Mouse (Mus musculus) T-helper 1 cell (primary cell): ENCODE measurements around the gene Mdm4.
"Not testable (repeated sequence)": the region's sequence is repeated elsewhere in the genome, so short reads cannot be mapped to it uniquely, and the experiment has no call there.

ENCODE experiments used
- in situ Hi-C: fragments of 300-600 bp; cut with MboI, MseI; formaldehyde crosslinking; loops from one replicate; pipeline ENCODE4 v1.15.1; 2025; ENCODE audit warnings: high pct_unique_total_duplicates

Mdm4 gene

DNA sequence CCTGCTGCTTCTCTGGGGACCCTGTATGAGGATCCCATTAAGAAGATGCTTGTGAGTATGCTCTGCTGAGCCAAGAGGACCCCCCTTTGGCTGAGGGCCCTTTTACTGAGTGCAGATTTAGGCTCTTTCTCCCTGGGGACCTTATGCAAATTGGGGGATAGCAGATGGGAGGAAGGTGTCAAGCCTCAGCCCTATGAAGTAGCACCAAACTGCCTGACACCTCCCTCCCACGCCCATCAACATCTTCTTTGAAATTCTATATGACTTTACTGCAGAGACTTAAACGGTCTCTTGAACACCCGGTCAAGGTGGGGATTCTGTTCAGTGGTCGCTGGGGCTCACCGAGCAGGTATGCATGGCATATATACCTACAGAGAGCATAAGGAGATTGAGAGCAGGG, 22.7 kb upstream of the Mdm4 start:
- in situ Hi-C loops: no loop called here

DNA sequence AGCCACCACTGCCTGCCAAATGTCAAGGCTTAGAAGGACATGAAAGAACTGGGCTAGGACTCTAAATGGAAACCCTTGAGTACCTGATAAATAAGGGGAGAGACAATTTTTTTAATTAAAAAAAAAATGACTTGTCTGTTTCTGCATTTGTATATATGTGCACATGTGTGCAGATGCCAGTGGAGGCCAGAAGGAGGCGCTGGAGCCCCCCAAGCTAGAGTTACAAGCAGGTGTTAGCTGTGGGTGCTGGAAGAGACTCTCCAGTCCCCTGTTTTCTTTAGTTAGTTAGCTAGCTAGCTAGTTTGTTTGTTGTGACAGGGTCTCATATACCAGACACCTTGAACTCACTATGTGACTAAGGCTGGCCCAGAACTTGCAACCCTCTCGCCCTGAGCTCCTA, 21.5 kb upstream of the Mdm4 start:
- in situ Hi-C loops: no loop called here

DNA sequence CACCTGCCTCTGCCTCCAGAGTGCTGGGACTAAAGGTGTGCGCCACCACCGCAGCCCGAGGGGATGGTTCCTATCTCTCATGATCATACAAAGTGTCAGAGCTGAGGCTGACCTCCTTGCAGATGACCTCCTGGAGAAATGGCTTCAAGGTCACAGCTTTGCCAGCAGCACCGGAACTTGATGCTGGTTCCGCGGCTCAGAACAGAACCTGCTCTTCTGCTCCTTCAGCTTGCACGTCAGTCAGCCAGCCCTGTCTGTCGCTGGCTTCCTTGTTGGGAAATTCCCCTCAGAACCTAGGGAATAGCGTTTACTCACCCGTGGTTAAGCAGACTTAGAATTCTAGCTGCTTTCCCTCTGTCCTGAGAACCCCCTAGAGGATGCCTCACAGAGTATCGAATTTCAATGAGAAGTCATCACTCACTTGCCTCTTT, 19.7 kb upstream of the Mdm4 start:
- in situ Hi-C loops: no loop called here

DNA sequence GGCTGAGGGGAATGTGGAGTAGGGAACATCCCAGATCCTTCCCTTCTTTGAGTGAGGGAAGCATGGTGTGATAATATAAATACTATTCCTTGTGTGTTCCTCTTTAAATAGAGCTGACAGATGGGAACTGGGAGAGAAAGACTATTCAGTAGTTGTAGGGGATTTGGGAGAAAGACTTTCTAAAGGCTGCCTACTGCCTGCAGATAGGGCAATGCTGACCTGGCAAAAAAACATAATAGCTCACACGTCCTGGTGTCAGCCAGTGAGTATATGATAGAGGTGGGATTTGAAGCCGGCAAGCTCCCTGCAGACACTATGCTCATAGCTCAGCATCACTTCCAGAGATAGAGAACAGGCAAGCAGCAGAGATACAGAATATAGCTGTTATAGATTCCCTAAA, 18.3 kb upstream of the Mdm4 start:
- in situ Hi-C loops: loop anchor here (5.0 kb wide), 1 partner anchor 39 kb away; no protein-coding TSS in a partner anchor

DNA sequence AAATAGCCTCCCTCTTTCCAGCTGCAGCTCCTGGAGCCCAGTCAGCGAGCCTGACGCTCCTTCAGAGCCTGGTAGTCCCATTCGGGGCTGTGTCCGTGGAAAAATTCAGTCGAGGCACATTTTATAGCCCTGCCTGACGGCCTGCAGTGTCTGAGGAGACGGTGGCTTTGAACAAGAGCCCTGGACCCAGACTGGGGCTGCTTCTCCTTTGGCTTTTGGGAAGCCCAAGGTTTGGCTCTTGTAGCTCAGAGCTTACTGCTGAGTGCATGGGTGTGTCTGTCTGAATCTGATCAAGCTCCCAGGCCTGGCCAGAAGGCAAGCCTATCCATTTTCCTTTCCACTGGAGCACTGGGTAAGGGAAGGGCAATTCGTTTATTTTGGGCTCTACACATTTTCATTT, 17.2 kb upstream of the Mdm4 start:
- in situ Hi-C loops: loop anchor here (5.0 kb wide), 1 partner anchor 40 kb away; no protein-coding TSS in a partner anchor

DNA sequence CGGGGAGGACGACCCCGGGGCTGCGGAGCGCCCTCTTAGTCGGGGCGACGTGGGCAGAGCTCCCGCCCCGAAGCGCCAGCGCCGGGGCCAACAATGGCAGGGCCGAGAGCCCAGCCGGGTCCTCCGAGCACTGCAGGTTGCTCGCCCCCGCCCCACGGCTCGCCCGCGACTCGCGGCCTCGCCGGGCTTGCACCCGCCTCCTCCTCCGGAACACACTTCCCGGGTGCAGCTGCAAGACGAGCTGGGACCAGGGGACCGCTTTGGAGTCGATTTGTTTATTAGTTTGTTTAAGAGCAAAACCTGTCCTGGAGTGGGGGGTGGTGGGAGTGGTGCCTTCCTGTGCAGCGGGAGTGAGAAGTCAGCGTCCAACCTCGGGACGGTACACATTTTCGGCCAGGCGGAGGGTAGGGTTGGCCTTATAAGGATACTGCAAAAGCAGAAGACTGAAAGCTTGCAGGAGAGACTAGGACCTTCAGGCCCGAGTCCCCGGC, 16.1 kb upstream of the Mdm4 start:
- in situ Hi-C loops: loop anchor here (5.0 kb wide), 1 partner anchor 41 kb away; no protein-coding TSS in a partner anchor

DNA sequence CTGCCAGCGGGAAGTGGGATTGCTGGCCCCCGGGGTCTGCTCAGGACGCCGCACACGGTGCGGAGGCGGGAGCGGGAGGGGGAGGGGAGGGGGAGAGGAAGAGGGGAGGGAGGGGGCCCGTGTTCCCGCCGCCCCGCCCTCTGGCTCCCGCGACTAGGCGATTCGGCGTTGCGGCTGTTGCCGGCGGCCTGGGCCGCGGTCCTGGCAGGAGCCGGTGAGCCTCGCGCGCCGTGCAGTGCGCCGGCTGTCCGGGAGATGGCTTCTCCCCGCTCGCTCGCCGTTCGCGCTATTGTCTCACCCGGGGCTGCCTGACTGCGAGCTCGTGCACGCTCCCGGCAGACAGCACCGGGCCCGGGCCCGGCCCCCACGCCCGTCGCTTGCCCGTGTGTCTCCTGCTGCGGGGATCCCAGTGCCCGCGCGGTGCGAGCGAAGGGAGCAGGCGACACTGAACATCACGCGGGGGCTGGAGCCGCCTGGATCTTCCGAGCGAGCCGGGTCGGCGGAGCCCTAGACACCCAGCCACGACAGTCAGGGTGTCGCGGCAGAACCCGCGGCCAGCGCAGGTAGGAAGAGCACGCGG, 15.6 kb upstream of the Mdm4 start:
- in situ Hi-C loops: loop anchor here (5.0 kb wide), 1 partner anchor 41 kb away; no protein-coding TSS in a partner anchor

DNA sequence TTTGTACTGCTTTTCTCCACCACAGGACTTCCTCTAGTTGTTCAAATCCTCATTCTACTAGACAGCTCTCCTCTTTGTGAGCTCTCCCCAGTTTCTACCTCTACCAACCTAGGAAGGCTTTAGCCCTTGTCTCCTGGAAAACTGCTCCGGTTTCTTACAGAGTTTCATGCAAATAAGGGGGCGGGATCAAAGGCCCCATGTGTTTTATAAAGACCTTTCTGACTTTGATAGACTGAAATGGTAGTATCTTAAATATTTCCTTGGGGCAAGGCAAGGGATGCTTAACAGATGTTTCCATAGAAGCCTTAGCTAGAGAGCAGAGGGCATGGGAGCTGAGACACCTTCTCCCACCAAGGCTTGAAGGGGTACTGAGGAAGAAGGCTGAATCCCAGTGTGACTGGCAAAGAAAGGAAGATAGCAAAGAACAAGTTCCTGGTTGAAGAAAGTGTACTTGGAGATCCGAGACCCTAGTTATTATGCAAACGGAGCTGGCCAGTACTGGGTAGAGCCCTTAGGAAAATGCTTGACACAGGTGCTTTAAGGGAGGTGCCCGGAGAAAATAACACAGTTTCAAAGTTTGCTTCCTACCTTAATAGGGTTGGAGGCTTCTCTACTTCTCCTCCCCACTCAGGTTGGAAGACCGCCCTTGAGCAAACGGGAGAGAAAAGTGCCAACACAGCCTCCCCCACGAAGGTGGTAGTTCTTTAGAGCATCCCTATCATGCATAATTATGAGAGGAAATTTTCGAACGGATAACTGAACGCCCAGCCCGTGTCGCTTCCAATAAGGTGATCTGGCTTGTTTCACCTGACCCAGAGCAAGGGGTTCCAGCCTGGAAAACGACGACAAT, 14.9 kb upstream of the Mdm4 start, which contains the start of gene Pik3c2b:
Gene Pik3c2b, plus strand, starts transcription at position 657 of the 850 bp plus-strand sequence.
- in situ Hi-C loops: loop anchor here (5.0 kb wide), 1 partner anchor 42 kb away; no protein-coding TSS in a partner anchor

DNA sequence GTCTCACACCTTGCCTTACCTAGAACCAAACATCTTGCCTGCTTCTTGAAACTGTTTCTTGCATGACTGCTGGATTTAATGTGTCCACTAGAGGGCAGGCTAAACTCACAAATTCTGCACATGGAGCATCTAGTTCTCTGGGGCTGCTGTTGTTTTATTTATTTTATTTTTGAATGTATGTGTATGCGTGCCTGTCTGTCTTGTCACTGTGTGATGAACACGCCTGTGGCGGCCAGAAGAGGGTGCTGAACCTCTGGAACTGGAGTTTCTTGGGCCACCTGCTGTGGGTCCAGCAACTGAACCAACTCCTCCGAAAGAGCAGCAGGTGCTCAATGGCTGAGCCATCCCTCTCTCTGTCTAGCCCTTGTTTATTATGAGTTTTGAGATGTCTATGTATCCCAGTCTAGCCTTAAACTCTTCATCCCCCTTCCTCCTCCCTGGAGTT, 9.2 kb upstream of the Mdm4 start:
- in situ Hi-C loops: loop anchor here (5.0 to 10.0 kb wide), 2 partner anchors 93 to 265 kb away; partner anchors contain the start of genes Golt1a and Ppp1r15b

DNA sequence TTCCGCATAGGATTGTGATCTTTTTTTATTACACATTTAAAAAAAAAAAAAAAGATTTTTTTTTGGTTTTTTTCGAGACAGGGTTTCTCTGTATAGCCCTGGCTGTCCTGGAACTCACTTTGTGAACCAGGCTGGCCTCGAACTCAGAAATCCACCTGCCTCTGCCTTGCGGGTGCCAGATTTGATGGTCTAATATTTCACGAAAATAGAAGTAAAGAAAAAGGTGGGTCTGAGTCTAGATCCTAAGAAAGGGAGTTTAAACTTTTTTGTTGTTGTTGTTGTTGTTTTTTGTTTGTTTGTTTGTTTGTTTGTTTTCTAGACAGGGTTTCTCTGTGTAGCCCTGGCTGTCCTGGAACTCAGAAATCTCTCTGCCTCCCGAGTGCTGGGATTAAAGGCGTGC, 4.3 kb upstream of the Mdm4 start:
- in situ Hi-C loops: loop anchor here (5.0 to 10.0 kb wide), 2 partner anchors 98 to 270 kb away; partner anchors contain the start of genes Golt1a and Ppp1r15b

DNA sequence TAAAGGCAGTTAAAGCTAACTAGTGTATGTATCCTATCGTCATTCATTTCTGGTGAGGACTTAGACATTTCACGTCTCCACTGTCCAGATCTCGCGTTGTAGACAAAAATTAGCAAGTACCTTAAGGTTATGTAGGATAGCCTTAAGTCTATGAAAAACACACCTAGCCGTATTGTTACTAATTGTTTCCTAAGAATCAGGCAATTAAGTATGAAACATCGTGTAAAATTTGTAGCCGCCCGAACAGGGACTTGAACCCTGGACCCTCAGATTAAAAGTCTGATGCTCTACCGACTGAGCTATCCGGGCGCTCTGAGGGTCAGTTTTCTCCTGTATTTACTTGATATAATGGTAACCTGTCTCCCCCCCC, 3.7 kb upstream of the Mdm4 start:
- in situ Hi-C loops: loop anchor here (10.0 kb wide), 1 partner anchor 271 kb away; the partner anchor contains the start of gene Golt1a

DNA sequence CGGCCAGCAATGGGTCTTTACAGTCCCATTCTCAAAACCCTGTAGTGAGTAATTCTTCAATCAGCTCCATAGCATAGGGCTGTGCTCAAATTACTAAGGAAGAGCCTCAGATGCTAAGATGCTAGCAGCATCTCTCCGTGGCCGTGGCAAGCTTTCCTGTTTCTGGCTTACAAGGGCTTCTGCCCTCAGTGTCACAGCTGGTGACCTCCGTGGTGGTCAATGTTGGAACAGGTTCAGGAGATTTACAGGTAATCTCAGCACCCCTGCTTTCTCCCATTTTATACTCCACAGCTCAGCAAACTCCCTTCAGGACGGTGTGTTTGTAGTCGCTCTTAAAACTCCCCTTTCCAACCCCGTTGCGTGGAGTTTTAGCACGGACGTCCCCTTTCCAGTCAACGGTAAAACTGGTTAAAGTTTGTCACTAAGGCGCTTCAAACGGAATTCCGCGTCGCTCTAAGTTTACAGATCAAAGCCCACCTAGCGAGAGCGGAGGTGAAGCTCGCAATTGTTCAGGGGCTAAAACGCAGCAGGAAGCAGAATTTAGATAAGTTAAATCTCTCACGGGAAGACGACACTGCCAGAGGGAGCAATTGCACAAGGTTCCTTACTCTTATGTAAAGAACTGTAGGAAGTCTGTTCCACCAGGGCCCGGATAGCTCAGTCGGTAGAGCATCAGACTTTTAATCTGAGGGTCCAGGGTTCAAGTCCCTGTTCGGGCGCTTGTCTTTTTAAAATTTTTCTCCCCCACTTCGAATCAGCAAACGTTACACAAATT, 3.1 kb upstream of the Mdm4 start:
- in situ Hi-C loops: loop anchor here (10.0 kb wide), 1 partner anchor 271 kb away; the partner anchor contains the start of gene Golt1a

DNA sequence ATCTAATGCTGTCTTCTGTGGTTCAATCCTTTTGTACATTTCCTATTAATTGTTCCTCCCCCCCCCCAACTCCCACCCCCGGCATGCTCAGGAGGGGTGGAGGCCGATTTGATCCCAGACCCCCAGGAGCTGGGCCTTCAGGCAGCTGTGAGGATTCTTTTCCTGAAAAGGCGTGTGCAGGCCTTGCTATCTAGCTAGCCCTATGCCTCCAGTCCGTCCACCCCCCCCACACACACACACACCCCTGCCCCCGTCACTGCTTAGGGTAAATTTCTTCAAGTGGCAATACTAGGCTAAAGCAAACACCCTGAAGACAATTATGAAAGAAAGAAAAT, 2.6 kb upstream of the Mdm4 start:
- in situ Hi-C loops: loop anchor here (10.0 kb wide), 1 partner anchor 272 kb away; the partner anchor contains the start of gene Golt1a

DNA sequence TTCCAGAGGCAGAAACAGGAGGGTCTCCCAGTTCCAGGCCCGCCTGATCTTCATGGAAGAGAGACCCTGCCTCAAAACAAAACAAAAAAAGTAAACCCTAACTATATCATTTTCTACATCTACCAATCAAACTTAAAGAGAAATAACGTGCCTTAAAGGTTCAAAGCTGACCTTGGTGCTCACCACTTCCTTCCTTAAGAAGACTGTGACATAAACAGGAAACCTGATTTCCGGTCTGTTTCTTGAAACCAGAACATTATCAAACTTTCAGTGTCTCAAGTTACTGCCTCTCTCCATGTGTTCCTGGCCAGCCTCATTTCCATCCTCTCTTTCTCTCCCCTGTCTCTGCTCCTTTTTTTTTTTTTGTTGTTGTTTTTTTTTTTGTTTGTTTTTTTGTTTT, 617 bp downstream of the Mdm4 start:
- in situ Hi-C loops: loop anchor here (10.0 kb wide), 1 partner anchor 275 kb away; the partner anchor contains the start of gene Golt1a

DNA sequence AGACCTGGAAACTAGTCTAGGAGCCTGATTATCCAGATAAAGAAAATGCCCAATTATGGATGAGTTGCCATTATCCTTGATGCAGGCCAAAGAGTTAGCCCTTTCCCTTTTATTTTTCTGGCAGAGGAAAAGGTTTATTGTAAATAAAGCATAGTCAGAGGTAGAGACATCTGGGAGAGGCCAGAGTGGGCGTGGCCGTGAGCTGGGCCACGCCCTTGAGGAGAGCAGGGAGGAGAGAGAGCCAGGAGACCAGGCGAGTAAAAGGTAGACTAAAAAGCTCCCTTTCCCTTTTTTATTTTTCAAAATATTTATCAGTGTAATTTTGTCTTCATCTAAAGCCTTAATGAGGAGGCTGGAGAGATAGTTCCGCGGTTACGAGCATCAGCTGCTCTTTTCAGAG, 2.4 kb downstream of the Mdm4 start:
- in situ Hi-C loops: no loop called here

DNA sequence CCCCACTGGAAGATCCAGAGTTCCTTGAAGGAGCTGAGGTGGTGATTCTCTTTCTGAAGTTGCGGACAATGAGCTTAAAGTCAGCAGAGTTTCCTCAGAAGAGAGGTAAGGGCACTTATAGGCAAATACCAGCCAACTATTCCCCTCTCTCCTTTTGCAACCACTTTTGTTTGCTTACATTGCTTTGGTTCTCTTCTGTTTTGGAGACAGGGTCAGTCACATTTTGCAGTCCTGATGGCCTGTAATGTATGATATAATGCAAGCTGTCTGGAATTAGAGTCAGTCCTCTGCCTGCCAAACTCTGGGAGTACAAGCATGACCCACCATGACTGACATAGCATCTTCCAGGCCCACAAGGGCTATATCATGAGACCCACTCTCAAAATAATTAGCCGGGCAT, 3.2 kb downstream of the Mdm4 start:
- in situ Hi-C loops: no loop called here

DNA sequence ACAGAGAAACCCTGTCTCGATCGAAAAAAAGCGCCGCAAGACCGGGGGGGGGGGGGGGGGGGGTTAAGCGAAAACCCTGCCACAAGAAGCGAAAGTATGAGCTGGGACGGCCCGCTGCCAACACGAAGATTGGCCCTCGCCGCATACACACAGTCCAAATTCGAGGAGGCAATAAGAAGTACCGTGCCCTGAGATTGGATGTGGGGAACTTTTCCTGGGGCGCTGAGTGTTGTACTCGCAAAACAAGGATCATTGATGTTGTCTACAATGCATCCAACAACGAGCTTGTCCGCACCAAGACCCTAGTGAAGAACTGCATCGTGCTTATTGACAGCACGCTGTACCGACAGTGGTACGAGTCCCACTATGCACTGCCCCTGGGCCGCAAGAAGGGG, 4.6 kb downstream of the Mdm4 start:
- in situ Hi-C loops: not testable (repeated sequence)

DNA sequence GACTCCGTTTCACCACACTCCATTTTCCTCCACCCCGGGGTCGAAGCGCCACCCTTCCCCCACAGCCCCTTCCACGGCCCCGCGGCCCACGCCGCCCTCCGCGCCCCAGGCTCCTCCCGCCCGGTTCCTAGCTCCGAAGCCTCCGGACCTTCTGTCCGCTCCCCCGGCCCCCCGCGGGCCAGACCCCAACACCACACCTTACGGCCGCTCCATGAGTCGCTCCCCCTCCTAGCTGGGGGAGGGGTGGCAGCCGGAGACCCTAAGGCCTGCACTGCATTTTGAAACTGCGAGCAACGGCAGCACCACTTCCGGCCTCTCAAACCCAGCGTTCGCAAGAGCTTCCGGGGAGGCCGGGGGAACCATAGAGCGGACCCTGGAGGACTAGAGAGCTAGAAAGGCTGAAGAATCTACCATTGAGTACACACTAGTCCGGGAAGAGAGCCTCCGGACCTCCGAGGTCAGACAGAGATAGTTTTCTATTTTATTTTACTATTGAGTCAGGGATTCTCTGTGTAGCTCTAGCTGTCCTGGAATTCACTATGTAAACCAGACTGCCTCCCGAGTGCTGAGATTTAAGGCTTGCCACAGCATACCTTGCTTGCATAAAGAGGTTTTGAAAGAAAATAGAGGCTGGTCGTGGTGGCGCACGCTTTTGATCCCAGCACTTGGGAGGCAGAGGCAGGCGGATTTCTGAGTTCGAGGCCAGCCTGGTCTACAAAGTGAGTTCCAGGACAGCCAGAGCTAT, 5.1 kb downstream of the Mdm4 start:
- in situ Hi-C loops: no loop called here

DNA sequence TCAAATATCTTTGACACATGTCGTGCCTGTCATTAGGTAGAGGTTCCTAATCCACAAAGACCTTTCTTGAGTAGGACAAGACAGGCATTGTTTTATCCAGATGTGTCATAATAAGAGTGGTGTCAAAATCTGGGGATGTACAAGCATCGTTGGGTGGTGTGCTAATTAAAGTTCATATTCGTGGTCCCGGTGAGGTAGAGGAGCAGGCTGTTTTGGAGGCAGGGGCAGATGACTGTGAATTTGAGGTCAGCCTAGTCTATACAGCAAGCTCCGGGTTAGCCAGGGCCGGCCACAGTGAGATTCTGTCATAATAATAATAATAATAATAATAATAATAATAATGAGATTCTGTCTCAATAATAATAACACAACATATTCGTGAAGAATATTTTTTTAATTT, 5.9 kb downstream of the Mdm4 start:
- in situ Hi-C loops: loop anchor here (25.0 kb wide), 1 partner anchor 613 kb away; no protein-coding TSS in a partner anchor

DNA sequence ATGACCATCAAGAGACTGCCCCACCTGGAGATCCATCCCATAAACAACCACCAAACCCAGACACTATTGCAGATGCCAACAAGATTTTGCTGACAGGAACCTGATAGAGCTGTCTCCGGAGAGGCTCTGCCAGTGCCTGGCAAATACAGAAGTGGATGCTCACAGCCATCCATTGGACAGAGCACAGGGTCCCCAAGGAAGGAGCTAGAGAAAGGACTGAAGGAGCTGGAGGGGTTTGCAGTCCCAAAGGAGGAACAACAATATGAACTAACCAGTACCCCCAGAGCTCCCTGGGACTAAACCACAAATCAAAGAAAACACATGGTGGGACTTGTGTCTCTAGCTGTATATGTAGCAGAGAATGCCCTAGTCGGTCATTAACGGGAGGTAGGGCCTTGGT, 6.6 kb downstream of the Mdm4 start:
- in situ Hi-C loops: loop anchor here (25.0 kb wide), 1 partner anchor 614 kb away; no protein-coding TSS in a partner anchor

DNA sequence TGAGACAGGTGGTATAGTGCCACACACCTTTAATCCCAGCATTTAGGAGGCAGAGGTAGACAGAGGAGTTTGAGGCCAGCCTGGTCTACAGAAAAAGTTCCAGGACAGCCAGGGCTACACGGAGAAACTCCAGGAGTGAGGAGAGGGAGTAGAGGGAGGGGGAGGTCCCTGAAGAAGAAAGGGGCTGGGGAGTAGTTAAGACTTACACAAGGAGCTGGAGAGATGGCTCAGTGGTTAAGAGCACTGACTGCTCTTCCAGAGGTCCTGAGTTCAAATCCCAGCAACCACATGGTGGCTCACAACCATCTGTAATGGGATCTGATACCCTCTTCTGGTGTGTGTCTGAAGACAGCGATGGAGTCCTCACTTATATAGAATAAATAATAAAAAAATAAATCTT, 8.4 kb downstream of the Mdm4 start:
- in situ Hi-C loops: loop anchor here (25.0 kb wide), 1 partner anchor 615 kb away; no protein-coding TSS in a partner anchor
